Mouse (Mus musculus) cerebellum, adult 8-10 months (tissue): ENCODE measurements around the gene Lima1.
"Not testable (repeated sequence)": the region's sequence is repeated elsewhere in the genome, so short reads cannot be mapped to it uniquely, and the experiment has no call there.

Experiments used
- DNase-seq: peaks from one replicate; pipeline ENCODE4 v3.0.0; 2022

Lima1 gene

GRCm38 (mm10) chr15:99834681-99835080, 40.6 kb downstream of the Lima1 start:
- no peak for DNase-seq

- no peak for DNase-seq
Observed at GRCm38 (mm10) chr15:99833648-99834454, 41.4 kb downstream of the Lima1 start.

- DNase-seq = no peak
Observed at GRCm38 (mm10) chr15:99831535-99831934, 43.7 kb downstream of the Lima1 start.

- DNase-seq = no peak
Observed at GRCm38 (mm10) chr15:99828061-99828460, 47.2 kb downstream of the Lima1 start.

DNA sequence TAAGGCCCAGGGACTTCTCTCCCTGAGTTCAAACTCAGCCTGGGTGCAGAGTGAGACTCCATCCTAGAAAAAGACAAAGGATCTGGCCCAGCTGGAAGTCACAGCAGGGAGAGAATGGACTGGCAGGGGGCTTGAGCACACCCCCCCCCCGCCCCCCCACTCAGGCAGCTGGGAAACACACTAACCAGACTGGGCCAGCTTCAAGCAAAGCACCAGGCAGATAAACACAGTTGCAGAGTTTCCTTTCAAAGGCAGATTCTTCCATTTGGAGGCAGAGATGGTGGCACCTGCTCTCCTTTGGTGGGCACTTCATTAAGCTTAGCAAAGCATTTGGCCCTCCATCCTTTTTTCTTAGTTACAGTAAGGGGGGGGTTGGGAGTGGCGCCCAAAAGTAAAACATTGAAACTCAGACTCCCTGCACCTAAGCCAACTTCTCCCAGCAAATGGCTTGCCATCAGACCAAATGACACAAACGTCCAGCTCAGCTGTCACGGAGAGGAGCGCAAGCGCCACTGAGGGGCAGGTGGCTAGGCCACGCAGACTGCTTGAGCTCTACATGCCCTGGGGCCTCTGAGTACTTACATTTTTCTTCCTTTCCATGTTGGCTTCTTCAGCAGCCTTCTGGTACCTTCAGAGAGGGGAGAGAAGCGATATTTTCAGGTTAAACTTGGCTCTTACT, 48.9 kb downstream of the Lima1 start:
- DNase-seq = no peak

DNA sequence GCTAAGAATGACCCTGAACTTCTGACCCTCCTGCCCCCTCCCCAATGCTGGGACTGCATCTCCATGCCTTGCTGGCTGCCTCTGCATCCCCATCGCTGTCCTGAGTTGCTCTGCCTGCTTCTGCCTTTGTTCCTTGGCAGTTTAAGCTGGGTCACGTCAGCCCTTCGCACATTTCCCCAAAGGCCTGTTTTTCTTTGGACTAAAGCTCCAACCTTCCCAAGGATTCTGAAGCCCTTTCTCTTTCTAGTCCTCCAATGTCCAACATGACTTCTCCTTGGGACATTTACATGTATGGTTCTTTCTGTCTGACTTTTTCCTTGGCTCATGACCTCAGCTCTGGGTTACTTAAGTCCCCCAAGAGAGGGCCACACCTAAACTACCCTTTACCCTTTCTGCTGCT, 50.0 kb downstream of the Lima1 start:
- DNase-seq = no peak

- no peak for DNase-seq
Observed at GRCm38 (mm10) chr15:99823322-99823898, 51.8 kb downstream of the Lima1 start.

GRCm38 (mm10) chr15:99822501-99822900, 52.8 kb downstream of the Lima1 start:
- not testable (repeated sequence) for DNase-seq

DNA sequence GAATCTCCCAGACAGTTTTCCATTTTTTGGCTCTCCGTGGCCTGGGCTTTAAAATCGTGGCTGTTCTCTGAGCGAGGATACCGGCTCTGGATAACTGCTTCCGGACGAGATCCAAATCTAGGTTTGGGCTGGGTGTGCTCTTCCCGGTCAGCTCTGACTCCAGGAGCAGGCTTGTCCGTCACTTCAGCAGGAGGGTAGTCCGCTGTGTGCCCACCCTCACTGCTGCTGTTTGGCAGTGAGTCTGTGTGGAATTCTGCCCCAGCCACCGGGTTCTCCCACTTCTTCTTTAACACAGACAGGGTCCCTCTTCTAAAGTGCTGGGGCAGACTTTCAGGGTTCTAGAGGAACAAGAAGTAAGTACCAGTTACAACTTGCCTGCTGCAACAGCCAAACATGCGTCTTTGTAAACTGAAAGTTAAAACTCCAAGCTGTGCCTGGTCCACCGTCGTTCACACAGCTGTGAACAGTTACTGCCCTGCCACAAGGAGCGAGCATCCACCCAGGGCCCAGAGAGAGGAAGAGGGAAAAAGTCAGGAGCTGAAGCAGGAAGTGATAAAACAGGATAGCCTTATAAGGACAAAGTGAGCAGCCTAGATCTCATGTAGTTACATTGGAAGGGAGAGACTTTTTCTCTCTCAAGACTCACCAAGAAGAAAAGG, 55.5 kb downstream of the Lima1 start:
- no peak for DNase-seq

DNA sequence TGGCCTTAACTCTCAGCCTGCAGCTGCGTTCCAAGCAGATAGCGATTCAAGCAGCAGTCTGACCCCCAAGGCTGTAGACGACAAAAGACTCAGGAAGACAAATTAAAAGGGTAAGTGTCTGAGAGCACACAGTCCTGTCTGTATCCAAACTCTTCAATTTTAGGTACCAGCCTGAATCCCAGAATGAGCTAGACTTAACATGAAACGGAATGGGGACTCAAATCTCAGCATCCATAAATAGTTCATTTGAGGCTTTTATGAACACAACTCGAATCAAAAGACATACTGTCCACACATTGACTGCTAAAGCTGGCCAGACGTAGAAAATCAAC, 56.2 kb downstream of the Lima1 start:
- no peak for DNase-seq

- DNase-seq = no peak
Observed at GRCm38 (mm10) chr15:99818321-99819108, 56.7 kb downstream of the Lima1 start.

DNA sequence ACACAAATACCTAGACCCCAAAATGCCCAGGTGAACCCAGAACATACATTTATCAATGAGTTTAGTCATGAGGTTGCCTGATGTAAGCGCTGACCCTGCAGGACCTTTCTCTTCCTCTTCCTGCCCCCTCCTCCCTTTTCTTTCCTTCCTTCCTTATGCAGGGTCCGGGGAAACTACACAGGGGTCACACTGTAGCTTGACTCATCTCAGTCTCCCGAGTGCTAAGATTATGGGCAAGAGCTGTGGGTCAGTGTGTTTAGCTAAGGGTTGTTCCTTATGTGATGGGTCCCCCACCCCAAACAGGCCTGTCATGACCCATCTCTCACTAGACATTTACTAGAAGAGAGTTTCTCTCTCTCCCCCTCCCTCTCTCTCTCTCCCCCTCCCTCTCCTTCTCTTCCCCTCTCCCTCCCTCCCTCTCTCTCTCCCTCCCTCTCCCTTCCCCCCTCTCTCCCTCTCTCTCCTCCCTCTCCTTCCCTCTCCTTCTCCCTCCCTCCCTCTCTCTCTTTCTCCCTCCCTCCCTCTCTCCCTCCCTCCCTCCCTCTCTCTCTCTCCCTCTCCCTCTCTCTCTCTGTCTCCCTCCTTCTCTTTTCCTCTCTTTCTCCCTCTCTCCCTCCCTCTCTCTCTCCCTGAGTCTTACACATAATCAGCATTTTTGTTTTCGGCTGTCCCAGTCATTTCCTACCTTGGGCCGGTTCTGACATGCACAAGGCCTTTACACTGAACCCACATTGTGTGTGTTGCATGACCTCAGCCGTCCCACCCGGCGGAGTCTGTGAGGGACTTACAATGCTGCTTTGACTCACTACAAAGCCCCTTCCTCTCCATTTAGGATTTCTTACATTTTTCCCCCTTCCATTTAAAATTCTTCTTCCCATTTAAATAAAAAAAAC, 57.7 kb downstream of the Lima1 start:
- no peak for DNase-seq

GRCm38 (mm10) chr15:99815999-99816398, 59.3 kb downstream of the Lima1 start:
- no peak for DNase-seq

- DNase-seq = no peak
Observed at GRCm38 (mm10) chr15:99814554-99815260, 60.5 kb downstream of the Lima1 start.

DNA sequence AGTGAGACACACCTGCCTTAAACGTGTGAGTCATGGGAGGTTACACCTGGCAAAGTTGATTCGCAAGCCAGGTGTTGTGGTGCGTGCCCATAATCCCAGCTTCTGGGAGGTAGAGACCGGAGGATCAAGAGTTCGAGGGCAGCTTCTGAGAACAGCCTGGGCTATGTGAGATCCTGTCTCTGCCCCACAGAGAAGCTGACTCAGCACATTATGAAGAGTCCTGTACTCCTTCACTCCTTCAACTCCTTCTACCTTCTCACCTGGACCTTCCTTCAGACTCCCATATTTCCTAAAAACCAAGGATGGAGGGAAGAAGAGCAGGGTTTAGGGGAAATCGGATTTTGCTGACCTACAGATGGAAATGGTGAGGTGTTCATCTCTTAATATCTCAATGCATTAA, 61.6 kb downstream of the Lima1 start:
- no peak for DNase-seq

DNA sequence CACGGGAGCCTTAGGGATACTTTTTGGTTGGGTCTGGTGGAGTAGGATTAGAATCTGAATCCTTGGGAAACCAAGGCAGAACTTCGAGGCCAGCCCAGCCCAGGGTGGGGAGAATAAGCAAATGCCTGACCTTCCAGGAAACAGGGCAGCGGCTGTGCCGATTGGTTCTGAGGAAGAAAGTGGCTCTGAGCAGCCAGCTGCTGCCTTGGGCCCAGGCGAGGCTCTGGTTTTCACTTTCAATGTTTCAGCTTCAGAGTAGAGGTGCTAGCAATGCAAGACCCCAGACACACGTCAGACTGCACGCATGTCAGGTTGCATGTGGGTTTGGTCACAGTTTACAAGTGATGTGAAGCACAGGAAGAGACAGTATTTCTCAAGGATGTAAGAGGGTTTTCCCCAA, 63.2 kb downstream of the Lima1 start:
- DNase-seq = no peak

DNA sequence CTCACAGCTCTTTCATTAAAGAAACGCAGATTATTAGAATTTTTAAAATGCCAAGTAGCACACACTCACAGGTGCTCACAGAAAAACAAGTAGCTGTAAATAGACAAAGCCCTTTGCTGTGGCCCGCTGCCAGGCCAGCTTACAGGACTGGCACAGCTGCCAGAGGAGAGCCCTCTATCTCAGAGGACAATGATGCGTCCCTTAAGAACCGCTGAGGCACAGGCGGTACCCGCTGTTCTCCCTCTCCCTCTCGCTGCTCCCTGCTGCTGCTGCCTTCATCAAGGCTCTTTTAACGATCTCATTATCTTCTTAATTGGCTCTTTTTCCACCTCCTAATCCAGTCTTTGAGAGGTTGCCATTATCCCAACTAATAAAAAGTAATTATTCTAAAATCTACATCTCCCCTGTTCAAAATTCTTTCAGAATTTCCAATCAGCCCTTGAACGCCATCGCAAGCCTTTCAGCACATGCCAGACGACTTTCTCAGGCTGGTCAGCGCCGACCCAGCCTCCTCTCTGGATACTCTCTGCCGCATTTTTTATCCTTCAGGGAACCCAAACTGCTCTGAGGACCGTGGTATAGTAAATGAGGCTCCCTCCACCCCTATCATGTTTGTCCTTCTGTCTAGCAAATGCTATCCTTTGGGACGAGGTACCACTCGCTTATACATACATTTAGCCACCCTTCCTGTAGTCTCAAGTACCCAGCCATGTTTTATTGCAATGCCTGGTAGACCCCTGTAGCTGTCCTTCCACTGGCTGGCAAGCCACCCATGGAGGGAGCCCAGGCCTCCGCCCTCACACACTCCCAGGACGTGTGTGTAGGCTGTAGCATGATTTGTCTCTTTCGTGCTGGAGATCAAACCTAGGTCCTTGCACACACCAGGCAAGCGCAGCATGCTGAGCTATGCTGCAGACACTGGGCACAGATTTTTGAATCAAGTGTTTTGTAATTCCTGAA, 67.2 kb downstream of the Lima1 start:
- DNase-seq = no peak

- DNase-seq = no peak
Observed at GRCm38 (mm10) chr15:99806171-99806570, 69.1 kb downstream of the Lima1 start.

DNA sequence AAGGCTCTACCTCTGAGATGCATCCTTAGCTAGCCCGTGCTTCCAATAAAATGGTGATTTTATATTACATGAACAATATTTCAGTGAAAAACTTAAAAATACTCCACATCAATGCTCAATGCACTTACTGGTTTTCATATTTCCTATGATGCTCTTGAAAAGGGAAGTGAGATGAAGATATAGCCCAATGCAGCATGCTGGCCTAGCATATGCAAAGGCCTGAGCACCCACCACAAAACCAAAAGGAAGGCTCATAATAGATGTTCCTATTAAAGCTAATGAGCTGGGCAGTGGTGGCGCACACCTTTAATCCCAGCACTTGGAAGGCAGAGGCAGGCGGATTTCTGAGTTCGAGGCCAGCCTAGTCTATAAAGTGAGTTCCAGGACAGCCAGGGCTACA, 69.6 kb downstream of the Lima1 start:
- DNase-seq = no peak

DNA sequence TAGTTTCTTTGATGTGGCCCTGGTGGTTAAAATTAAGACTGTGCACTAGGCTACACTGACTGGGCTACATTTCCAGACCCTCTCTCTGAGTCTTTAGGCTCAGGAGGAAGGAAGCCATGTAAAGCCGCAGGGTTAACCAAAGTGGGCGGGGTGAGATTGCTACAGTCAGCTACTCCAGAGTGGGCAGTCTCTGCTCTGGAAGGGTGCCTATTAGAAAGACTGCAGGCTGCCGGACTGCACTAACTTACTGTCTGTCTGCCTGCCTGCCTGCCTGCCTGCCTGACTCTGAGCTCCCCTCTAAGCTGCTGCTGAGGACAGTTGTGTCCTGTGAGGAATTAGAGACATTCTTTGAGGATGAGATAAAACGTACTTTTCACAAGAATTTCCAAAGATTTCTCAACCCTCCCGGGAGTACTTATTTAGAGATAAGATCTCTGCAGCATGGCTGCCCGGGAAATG, 72.0 kb downstream of the Lima1 start:
- no peak for DNase-seq
